Mouse (Mus musculus): Measurements from ENCODE around the gene Ptpn5. TPM values are rescaled to one million over a fixed set of nuclear protein-coding genes. Genes with fewer than 3 reads are reported as not detected.

The Ptpn5 gene
- total RNA-seq (2017) = not detected in 2 replicates

DNA sequence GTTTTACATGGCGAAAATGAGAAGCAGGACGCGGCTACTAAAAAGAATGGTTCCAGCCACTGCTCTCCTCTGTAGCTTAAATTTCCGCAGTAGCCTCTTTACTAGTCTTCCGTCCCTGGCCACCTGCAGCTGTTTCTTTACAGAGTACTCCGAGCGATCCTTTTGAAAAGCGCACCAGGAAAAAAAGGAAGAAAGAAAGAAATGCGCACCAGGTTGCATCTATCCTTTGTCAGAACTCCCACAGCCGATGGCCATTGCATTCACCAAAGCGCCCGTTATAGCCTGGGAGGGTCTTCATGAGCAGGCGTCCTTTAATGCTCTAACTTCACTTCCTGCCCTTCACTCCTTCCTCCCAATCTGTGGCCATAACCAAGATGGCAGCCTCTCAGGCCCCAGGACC is at the start of gene Ptpn5:
Gene Ptpn5, minus strand, starts transcription at position 354 of the 400 bp plus-strand sequence.
- no peak for ATAC-seq (ENCODE audit: extremely low read depth, insufficient number of reproducible peaks, low FRiP score, poor library complexity, severe bottlenecking)

- ATAC-seq (ENCODE audit: extremely low read depth, insufficient number of reproducible peaks, low FRiP score, poor library complexity, severe bottlenecking) = no peak
These were observed 37.3 kb upstream of the Ptpn5 start for GRCm38 (mm10) chr7:47170814-47171213.

DNA sequence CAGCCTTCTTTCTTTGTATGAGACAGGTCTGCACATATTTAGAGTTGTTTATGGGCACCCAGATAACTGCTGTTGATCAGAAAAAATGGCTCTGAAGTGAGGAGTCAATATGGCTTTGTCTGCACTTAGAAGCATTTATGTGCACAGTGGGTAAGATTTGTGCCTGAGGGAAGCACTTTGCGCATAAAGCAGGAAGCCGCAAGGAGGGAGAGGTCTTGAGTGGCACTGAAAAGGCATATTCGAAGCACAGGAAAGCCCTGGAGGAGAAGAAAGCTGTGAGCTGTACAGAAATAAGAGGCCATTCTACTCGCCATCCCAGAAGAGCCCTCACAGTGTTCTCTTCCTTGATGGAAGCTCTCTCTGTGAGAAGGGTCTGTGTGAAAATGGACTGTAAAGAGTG is 31.5 kb upstream of the Ptpn5 start:
- no peak for ATAC-seq (ENCODE audit: extremely low read depth, insufficient number of reproducible peaks, low FRiP score, poor library complexity, severe bottlenecking)

GRCm38 (mm10) chr7:47163203-47163602 is 29.7 kb upstream of the Ptpn5 start:
- no peak for ATAC-seq (ENCODE audit: extremely low read depth, insufficient number of reproducible peaks, low FRiP score, poor library complexity, severe bottlenecking)

GRCm38 (mm10) chr7:47158451-47158850 is 25.0 kb upstream of the Ptpn5 start:
- no peak for ATAC-seq (ENCODE audit: extremely low read depth, insufficient number of reproducible peaks, low FRiP score, poor library complexity, severe bottlenecking)

GRCm38 (mm10) chr7:47157743-47158142 is 24.3 kb upstream of the Ptpn5 start:
- ATAC-seq (ENCODE audit: extremely low read depth, insufficient number of reproducible peaks, low FRiP score, poor library complexity, severe bottlenecking) = 0 out of 2 replicates have a peak, but pooled peaks have one; percentile 39

DNA sequence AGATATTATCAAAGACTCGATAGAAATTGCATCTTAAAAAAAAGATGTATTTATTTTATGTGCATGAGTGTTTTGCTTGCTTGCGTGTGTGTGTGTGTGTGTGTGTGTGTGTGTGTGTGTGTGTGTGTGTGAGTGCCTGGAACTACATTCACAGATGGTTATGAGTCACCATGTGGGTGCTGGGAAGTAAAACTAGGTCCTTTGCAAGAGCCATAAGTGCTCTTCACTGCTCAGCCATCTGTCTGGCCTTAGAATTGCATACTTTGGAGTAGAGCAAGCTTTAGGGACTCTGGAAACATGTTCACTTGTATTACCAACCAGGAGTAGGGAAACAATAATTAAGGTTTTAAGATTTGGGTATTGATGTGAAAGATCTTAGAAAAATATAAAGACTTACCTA is 22.4 kb upstream of the Ptpn5 start:
- no peak for ATAC-seq (ENCODE audit: extremely low read depth, insufficient number of reproducible peaks, low FRiP score, poor library complexity, severe bottlenecking)

DNA sequence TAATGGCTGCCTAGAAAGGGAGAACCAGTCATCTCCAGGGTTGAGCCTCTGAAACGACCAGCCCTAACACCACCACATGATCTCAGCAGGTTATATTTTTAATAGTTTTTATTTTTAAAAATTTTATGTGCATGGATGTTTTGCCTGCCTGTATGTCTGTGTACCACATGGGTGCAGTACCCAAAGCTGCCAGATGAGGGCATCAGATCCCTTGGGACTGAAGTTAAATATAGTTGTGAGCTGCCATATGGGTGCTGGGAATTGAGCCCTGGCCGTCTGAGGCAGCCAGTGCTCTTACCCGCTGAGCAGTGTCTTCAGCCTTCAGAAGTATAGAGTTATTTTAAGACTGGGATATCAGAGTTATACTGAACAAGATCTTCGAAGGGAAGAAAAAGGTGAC is 21.9 kb upstream of the Ptpn5 start:
- no peak for ATAC-seq (ENCODE audit: extremely low read depth, insufficient number of reproducible peaks, low FRiP score, poor library complexity, severe bottlenecking)

DNA sequence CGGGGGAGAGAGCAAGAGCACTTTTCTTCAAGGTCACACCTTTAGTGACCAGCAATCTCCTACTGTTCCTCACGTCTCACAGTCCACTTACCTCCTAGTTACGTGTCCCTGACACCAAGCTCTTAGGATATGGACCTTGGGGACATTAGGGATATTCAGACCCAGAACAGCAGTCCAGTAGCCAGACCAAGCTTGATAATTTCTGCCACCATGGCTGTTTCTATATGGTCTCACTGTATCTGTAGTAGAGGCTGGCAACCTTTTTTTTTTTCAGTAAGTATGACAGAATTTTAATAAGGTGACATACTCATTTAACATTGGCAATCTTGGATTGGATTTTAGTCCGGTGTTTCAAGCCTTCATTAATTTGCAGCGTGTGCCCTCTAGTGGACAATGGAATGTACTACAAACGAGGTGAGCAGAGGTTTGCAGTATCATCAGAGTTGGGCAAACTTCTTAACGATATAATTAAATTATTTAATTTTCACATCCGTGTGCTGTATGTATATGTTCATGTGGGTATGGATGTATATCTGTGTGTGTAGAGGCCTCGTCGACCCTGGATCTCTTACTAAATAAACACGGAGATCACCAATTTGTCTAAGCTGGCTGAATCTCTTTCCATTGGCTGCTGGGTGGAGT is 17.1 kb upstream of the Ptpn5 start:
- peak; percentile 55 for ATAC-seq (ENCODE audit: extremely low read depth, insufficient number of reproducible peaks, low FRiP score, poor library complexity, severe bottlenecking)

- no peak for ATAC-seq (ENCODE audit: extremely low read depth, insufficient number of reproducible peaks, low FRiP score, poor library complexity, severe bottlenecking)
These were observed 14.8 kb upstream of the Ptpn5 start for GRCm38 (mm10) chr7:47148298-47148697.

- ATAC-seq (ENCODE audit: extremely low read depth, insufficient number of reproducible peaks, low FRiP score, poor library complexity, severe bottlenecking) = peak; percentile 61; the same call in 1 of the 2 replicates
These were observed 12.7 kb upstream of the Ptpn5 start for GRCm38 (mm10) chr7:47146034-47146812.

- no peak for ATAC-seq (ENCODE audit: extremely low read depth, insufficient number of reproducible peaks, low FRiP score, poor library complexity, severe bottlenecking)
These were observed 10.8 kb upstream of the Ptpn5 start for GRCm38 (mm10) chr7:47144299-47144698.

GRCm38 (mm10) chr7:47139823-47140325 is 6.4 kb upstream of the Ptpn5 start:
- no peak for ATAC-seq (ENCODE audit: extremely low read depth, insufficient number of reproducible peaks, low FRiP score, poor library complexity, severe bottlenecking)

GRCm38 (mm10) chr7:47134570-47134969 is 1.1 kb upstream of the Ptpn5 start:
- ATAC-seq (ENCODE audit: extremely low read depth, insufficient number of reproducible peaks, low FRiP score, poor library complexity, severe bottlenecking) = no peak

DNA sequence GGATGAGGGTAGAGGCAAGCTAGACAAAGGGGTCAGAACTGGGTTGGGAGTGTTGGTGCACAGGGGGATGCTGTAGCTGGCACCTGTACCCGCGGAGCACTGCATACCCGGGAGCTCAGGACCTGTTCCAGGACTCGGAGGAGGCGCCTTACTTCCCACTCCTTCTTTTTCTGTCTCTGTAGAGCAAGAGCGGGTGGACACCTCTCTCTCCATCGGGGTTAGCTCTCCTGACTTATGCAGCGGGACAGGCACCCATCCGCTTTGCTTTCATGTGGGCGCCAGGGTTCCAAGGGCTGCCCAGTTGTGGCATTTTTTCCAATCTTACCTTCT is 588 bp downstream of the Ptpn5 start:
- no peak for ATAC-seq (ENCODE audit: extremely low read depth, insufficient number of reproducible peaks, low FRiP score, poor library complexity, severe bottlenecking)

GRCm38 (mm10) chr7:47132180-47132930 is 1.1 kb downstream of the Ptpn5 start:
- no peak for ATAC-seq (ENCODE audit: extremely low read depth, insufficient number of reproducible peaks, low FRiP score, poor library complexity, severe bottlenecking)

DNA sequence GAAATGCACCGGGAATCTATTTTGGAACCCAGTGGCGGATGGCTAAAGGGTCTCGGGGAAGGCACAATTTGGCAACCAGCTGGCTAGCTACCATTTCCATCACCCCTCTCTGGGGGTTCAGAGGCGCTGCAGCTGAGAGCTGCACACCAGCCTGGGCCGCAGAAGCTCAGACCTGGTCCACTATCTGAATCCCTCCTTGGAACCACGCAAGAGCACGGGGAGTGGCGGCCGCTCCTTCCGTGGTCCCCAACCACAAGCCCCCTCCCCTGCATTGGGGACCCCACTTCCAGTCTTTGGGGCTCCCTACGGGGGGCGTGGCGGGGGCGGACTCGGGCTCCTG is 1.7 kb downstream of the Ptpn5 start:
- ATAC-seq (ENCODE audit: extremely low read depth, insufficient number of reproducible peaks, low FRiP score, poor library complexity, severe bottlenecking) = no peak

DNA sequence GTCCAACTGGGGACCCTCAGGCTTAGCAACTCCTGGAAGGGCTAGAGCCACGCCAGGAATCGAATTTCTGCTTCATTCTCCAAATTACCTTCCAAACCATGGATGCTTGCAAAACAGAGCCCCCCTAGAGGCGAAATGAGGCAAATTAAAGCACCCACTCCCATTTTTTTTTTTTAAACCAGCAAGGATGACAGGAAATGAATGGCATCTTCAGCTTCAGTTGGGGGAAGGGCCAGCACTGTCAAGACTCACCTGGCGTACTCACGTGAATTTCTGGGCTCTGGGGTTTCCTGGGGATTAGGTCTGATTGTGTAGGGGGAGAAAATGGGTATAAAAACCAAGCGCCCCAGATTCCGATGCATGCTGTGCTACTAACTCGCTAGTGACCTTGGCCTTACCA is 2.2 kb downstream of the Ptpn5 start:
- ATAC-seq (ENCODE audit: extremely low read depth, insufficient number of reproducible peaks, low FRiP score, poor library complexity, severe bottlenecking) = no peak

GRCm38 (mm10) chr7:47122026-47122425 is 11.5 kb downstream of the Ptpn5 start:
- no peak for ATAC-seq (ENCODE audit: extremely low read depth, insufficient number of reproducible peaks, low FRiP score, poor library complexity, severe bottlenecking)

DNA sequence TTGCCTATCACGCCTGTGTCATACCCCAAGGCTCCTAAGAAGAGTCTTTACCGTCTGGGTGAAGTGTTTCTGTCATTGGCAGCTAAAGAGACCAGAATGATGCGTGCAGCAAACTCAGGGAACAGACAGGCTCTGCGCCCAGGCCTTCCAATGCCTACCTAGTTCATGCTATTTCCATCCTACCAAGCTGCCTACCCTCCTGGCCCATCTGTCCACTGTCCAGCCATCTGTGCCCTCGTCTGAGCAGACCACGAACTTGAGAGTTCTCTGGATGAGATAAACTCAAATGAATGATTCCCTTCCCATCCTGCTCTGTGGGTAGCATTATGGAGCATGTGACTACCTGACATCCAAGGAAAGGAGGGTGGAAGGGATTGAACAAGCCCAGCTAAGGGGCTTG is 16.8 kb downstream of the Ptpn5 start:
- ATAC-seq (ENCODE audit: extremely low read depth, insufficient number of reproducible peaks, low FRiP score, poor library complexity, severe bottlenecking) = no peak
